Mouse (Mus musculus) T-cell, adult 66 days (primary cell): ENCODE results near the gene Rtn4r. TPM values are rescaled to one million over a fixed set of nuclear protein-coding genes. Genes with fewer than 3 reads are reported as not detected.

Source experiments
- total RNA-seq, 2 experiments: library from RNA; stranded (reverse); gene quantifications; 3 replicates in 1 of 2; 4 replicates in 1 of 2; pipeline ENCODE4 v1.2.4; 2023

Rtn4r gene
- not detected for total RNA-seq

DNA sequence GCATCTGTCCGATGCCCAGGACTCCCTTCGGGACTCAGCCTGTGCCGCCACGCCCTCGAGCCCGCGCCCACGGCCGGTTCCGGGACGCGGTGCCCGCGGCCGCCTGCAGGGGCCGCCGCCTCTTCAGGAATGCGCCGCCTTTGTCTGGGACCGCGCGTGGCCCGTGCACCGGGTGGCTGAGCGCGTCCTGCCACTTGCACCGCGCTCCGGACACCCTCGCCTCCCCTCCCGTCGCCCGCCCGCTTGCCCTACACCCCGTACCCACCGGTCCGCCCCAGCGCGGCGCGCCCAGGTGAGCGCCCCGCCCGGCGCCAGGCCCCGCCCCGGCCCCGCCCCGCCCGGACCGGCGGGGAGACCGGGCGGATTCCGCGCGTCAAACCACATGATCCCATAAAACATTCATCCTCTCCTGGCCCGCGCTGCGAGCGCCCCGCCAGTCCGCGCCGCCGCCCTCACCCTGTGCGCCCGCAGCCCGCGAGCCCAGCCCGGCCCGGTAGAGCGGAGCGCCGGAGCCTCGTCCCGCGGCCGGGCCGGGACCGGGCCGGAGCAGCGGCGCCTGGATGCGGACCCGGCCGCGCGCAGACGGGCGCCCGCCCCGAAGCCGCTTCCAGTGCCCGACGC, at the start of gene Rtn4r:
Gene Rtn4r (plus strand): TSS at position 402 of the 621 bp plus-strand sequence.

Other genes starting within 250 kb of the Rtn4r start
- 1 to 10 TPM; 5.5 to 5.7 TPM for gene Gm20518, start 236.0 kb upstream of the Rtn4r start, total RNA-seq
- gene Tssk1, start 233.4 kb upstream of the Rtn4r start, total RNA-seq, result not detected
- gene Dgcr2, start 229.1 kb upstream of the Rtn4r start, total RNA-seq, result 10 to 100 TPM; 79.5 to 79.9 TPM
- not detected for gene Tssk2, start 229.0 kb upstream of the Rtn4r start, total RNA-seq
- 10 to 100 TPM; 72.0 to 81.4 TPM for gene Ess2, start 216.3 kb upstream of the Rtn4r start, total RNA-seq
- gene Gsc2, start 212.6 kb upstream of the Rtn4r start, total RNA-seq, result not detected
- gene Slc25a1, start 199.4 kb upstream of the Rtn4r start, total RNA-seq, result 10 to 100 TPM; 20.5 to 25.4 TPM
- under 1 TPM in 1 of 2 experiments, not detected in 1; 0.79 TPM for gene Vpreb2, start 147.2 kb upstream of the Rtn4r start, total RNA-seq
- gene Dgcr6, start 74.8 kb upstream of the Rtn4r start, total RNA-seq, result 10 to 100 TPM in 1 of 2 experiments, 1 to 10 TPM in 1; 7.5 to 10.2 TPM
- gene Prodh, start 37.4 kb upstream of the Rtn4r start, total RNA-seq, result 1 to 10 TPM; 4.9 to 6.8 TPM
- not detected for gene Ccdc188, start 90.2 kb downstream of the Rtn4r start, total RNA-seq
- gene Zdhhc8, start 107.5 kb downstream of the Rtn4r start, total RNA-seq, result 10 to 100 TPM; 32.9 to 39.7 TPM
- 10 to 100 TPM; 76.2 to 88.4 TPM for gene Trmt2a, start 121.0 kb downstream of the Rtn4r start, total RNA-seq
- 100 to 1,000 TPM in 1 of 2 experiments, 10 to 100 TPM in 1; 97.6 to 107 TPM for gene Ranbp1, start 121.1 kb downstream of the Rtn4r start, total RNA-seq
- not detected for gene Gm49776, start 130.7 kb downstream of the Rtn4r start, total RNA-seq
- 10 to 100 TPM; 53.5 to 60.6 TPM for gene Dgcr8, start 161.6 kb downstream of the Rtn4r start, total RNA-seq
- gene Tango2, start 220.5 kb downstream of the Rtn4r start, total RNA-seq, result 10 to 100 TPM; 46.6 to 57.9 TPM
- 1 to 10 TPM; 4.9 TPM for gene Arvcf, start 220.5 kb downstream of the Rtn4r start, total RNA-seq